In genomic region chr9:28903291-28903690, GRCm38 (mm10) we compare ENCODE assay signal across 24 mouse cellular contexts.
DNase-seq lines count a peak whose midpoint lies in the region; ATAC-seq and TF ChIP-seq lines count a peak whose summit lies in the region.
"Had no signal": no experiment of that assay in that cellular context is flagged by ENCODE, and none has a peak within 500 bp of the region (broad histone marks: within the 10 kb centered on the region; RNA-seq: fewer than 3 reads in every experiment).

No protein-coding gene starts in this region.

- H3K4me1 ChIP-seq in liver, postnatal 0 days (ENCODE audit: insufficient read depth): no peaks in the 10 kb centered on the region
- H3K4me1 ChIP-seq in liver, embryonic 12.5 days: no peaks in the 10 kb centered on the region
- no peaks in the 10 kb centered on the region for H3K4me1 ChIP-seq in forebrain, embryonic 10.5 days
- H3K4me1 ChIP-seq: embryonic facial prominence, embryonic 13.5 days; forebrain, embryonic 15.5 days; heart, embryonic 10.5 days; hindbrain, embryonic 12.5 days had no signal

- peak; percentile 46 for TF ChIP-seq CTCF in liver, postnatal 0 days (IDR thresholded peaks at IDR 0.05; ENCODE audit: low read depth)

- H3K9ac ChIP-seq in liver, postnatal 0 days (replicated peaks): no peak overlapping the region
- no peak overlapping the region for H3K9ac ChIP-seq in liver, embryonic 12.5 days
- H3K9ac ChIP-seq: embryonic facial prominence, embryonic 13.5 days; forebrain, embryonic 15.5 days; hindbrain, embryonic 12.5 days had no signal

- DNase-seq in adrenal gland, adult 2 months: peak; percentile 20
- DNase-seq in adrenal gland, postnatal 4 days (ENCODE audit: low spot score in 2 of 2): no peak
- DNase-seq in liver, postnatal 0 days: peak; percentile 17
- DNase-seq in fat pad, adult 2 months (ENCODE audit: extremely low read depth, low read depth, low spot score): peak; percentile 58
- no peak for DNase-seq in forebrain, embryonic 10.5 days (ENCODE audit: extremely low spot score, low spot score)
- DNase-seq in ovary, postnatal 36 days (ENCODE audit: low spot score): no peak
- DNase-seq: B cell, adult 2 months; cerebellum, adult 11-12 months; cerebellum, adult 9-10 months; cerebellum, postnatal 25 days; gastrocnemius, postnatal 36 days; heart, adult 18-20 months; heart, postnatal 10 days; heart, postnatal 4 days had no signal

- no peak overlapping the region for H3K27ac ChIP-seq in liver, postnatal 0 days (ENCODE audit: low read depth)
- no peak overlapping the region for H3K27ac ChIP-seq in liver, embryonic 12.5 days
- H3K27ac ChIP-seq in forebrain, embryonic 10.5 days: no peak overlapping the region
- H3K27ac ChIP-seq: embryonic facial prominence, embryonic 13.5 days; forebrain, embryonic 15.5 days; heart, embryonic 10.5 days; hindbrain, embryonic 12.5 days had no signal

- 67% methylated on average over 1 of the region's 1 CpGs for WGBS in liver, postnatal 0 days (ENCODE audit: insufficient replicate concordance)
- WGBS in liver, embryonic 12.5 days (ENCODE audit: insufficient replicate concordance): 63% methylated on average over 1 of the region's 1 CpGs
- 93% methylated on average over 1 of the region's 1 CpGs for WGBS in forebrain, embryonic 10.5 days

- no peak overlapping the region for H3K4me3 ChIP-seq in liver, postnatal 0 days (ENCODE audit: low read depth, low read length)
- no peak overlapping the region for H3K4me3 ChIP-seq in liver, embryonic 12.5 days
- H3K4me3 ChIP-seq in forebrain, embryonic 10.5 days: no peak overlapping the region
- H3K4me3 ChIP-seq: embryonic facial prominence, embryonic 13.5 days; forebrain, embryonic 15.5 days; heart, embryonic 10.5 days; hindbrain, embryonic 12.5 days had no signal

- TF ChIP-seq EP300 in liver, postnatal 0 days (IDR thresholded peaks at IDR 0.05; ENCODE audit: low read depth): no peak

- ATAC-seq in liver, postnatal 0 days: peak; percentile 50
- no peak for ATAC-seq in liver, embryonic 12.5 days
- ATAC-seq: CD4-positive, CD25-positive, alpha-beta regulatory T cell, adult 4 months; forebrain, embryonic 15.5 days; hindbrain, embryonic 16.5 days; inflammation-experienced regulatory T-cells, adult 6 months; intestine, postnatal 0 days had no signal

- H3K36me3 ChIP-seq in liver, postnatal 0 days (replicated peaks; ENCODE audit: insufficient read depth, low read length): no peaks in the 10 kb centered on the region
- H3K36me3 ChIP-seq in liver, embryonic 12.5 days: no peaks in the 10 kb centered on the region
- no peaks in the 10 kb centered on the region for H3K36me3 ChIP-seq in forebrain, embryonic 10.5 days (replicated peaks)
- H3K36me3 ChIP-seq: embryonic facial prominence, embryonic 13.5 days; forebrain, embryonic 15.5 days; G1E; heart, embryonic 10.5 days; hindbrain, embryonic 12.5 days had no signal

- no peak overlapping the region for H3K4me2 ChIP-seq in liver, postnatal 0 days (ENCODE audit: low read depth, low read length)
- H3K4me2 ChIP-seq in liver, embryonic 12.5 days: no peak overlapping the region
- H3K4me2 ChIP-seq: embryonic facial prominence, embryonic 13.5 days; forebrain, embryonic 15.5 days; hindbrain, embryonic 12.5 days had no signal

- no peaks in the 10 kb centered on the region for H3K9me3 ChIP-seq in liver, postnatal 0 days (ENCODE audit: low read length)
- no peaks in the 10 kb centered on the region for H3K9me3 ChIP-seq in liver, embryonic 12.5 days (replicated peaks)
- H3K9me3 ChIP-seq in forebrain, embryonic 10.5 days: no peaks in the 10 kb centered on the region
- H3K9me3 ChIP-seq: embryonic facial prominence, embryonic 13.5 days; forebrain, embryonic 15.5 days; heart, embryonic 10.5 days; hindbrain, embryonic 12.5 days had no signal

- H3K27me3 ChIP-seq in liver, postnatal 0 days (ENCODE audit: insufficient read depth, low read length): no peaks in the 10 kb centered on the region
- H3K27me3 ChIP-seq in liver, embryonic 12.5 days (replicated peaks): no peaks in the 10 kb centered on the region
- no peaks in the 10 kb centered on the region for H3K27me3 ChIP-seq in forebrain, embryonic 10.5 days (ENCODE audit: poor library complexity, severe bottlenecking)
- H3K27me3 ChIP-seq: embryonic facial prominence, embryonic 13.5 days; forebrain, embryonic 15.5 days; hindbrain, embryonic 12.5 days had no signal

Comparison
In these comparisons a context has a peak if more than half of its experiments do, and no peak if none do; other contexts are left out.
1. DNase-seq: peak in adrenal gland, adult 2 months (single experiment), liver, postnatal 0 days (single experiment) and fat pad, adult 2 months (single experiment); none in adrenal gland, postnatal 4 days (0 of 2), forebrain, embryonic 10.5 days (single experiment) and ovary, postnatal 36 days (single experiment).